Mouse (Mus musculus): ENCODE data around the gene Arhgdia.

DNA sequence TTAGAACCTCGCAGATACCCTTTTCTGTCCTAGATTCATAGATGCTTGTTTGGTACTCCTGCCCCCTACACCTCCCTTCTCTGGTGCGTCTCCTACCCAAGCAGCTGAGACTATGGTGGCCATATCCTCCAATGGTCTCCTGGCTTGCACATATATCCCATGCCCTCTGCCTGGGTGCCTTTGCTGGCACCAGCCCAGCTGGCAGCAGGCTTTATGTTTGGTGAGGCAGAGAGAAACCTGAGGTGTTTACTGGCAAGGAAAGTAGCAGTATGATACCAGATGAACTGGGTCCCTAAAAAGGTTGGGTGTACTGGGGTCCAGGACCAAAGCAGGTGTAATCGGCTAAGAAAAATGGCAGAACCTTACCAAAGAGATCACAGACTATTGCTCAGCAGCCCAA lies 35.5 kb downstream of the Arhgdia start:
- TF ChIP-seq CTCF (IDR thresholded peaks at IDR 0.05; ENCODE audit: low read depth, low read length) (no peak), POLR2A (IDR thresholded peaks at IDR 0.05; ENCODE audit: insufficient read depth, low read length) (no peak)
